Mouse (Mus musculus): ENCODE measurements around the gene Sec16a.
"Not testable (repeated sequence)": the region's sequence is repeated elsewhere in the genome, so short reads cannot be mapped to it uniquely, and the experiment has no call there.

The Sec16a gene

GRCm38 (mm10) chr2:26387713-26388112 lies 57.3 kb downstream of the Sec16a start:
- no peak for DNase-seq (ENCODE audit: low spot score)

GRCm38 (mm10) chr2:26380871-26381270 lies 64.1 kb downstream of the Sec16a start:
- not testable (repeated sequence) for DNase-seq (ENCODE audit: low spot score)

- peak; percentile 83 for DNase-seq (ENCODE audit: low spot score)
Measured at GRCm38 (mm10) chr2:26380131-26380771, 64.8 kb downstream of the Sec16a start, which contains the start of gene Snapc4. TSS of gene Snapc4 (minus strand) at chr2:26380653.

- no peak for DNase-seq (ENCODE audit: low spot score)
Measured at GRCm38 (mm10) chr2:26372396-26372795, 72.6 kb downstream of the Sec16a start.

GRCm38 (mm10) chr2:26368572-26368971 lies 76.4 kb downstream of the Sec16a start:
- no peak for DNase-seq (ENCODE audit: low spot score)

GRCm38 (mm10) chr2:26367911-26368310 lies 77.1 kb downstream of the Sec16a start:
- no peak for DNase-seq (ENCODE audit: low spot score)

- DNase-seq (ENCODE audit: low spot score), result no peak
Measured at GRCm38 (mm10) chr2:26364738-26365465, 80.1 kb downstream of the Sec16a start.

GRCm38 (mm10) chr2:26363481-26363880 lies 81.5 kb downstream of the Sec16a start:
- DNase-seq (ENCODE audit: low spot score), result no peak

- DNase-seq (ENCODE audit: low spot score), result no peak
Measured at GRCm38 (mm10) chr2:26362991-26363390, 82.0 kb downstream of the Sec16a start.

- DNase-seq (ENCODE audit: low spot score), result no peak
Measured at GRCm38 (mm10) chr2:26360772-26361171, 84.2 kb downstream of the Sec16a start, which contains the start of gene Card9. TSS of gene Card9 (minus strand) at chr2:26360918.

GRCm38 (mm10) chr2:26359983-26360382 lies 85.0 kb downstream of the Sec16a start:
- DNase-seq (ENCODE audit: low spot score), result no peak
